Mouse (Mus musculus) cortical plate, adult 2 months (tissue): Measurements from ENCODE around the gene Hspg2.

Experiments used
- CTCF ChIP-seq: fragments of 200-500 bp; IDR thresholded peaks from 2 replicates; pipeline ENCODE4 v1.5.1; 2011; ENCODE audit warnings: mild to moderate bottlenecking, control low read depth, low read length; ENCODE audit not compliant: insufficient read depth; ENCODE audit errors: extremely low read depth
- POLR2A ChIP-seq: fragments of 200-500 bp; IDR thresholded peaks from 2 replicates; pipeline ENCODE4 v1.6.1; 2011; ENCODE audit warnings: mild to moderate bottlenecking, low read length, control low read depth; ENCODE audit not compliant: insufficient read depth; ENCODE audit errors: extremely low read depth

DNA sequence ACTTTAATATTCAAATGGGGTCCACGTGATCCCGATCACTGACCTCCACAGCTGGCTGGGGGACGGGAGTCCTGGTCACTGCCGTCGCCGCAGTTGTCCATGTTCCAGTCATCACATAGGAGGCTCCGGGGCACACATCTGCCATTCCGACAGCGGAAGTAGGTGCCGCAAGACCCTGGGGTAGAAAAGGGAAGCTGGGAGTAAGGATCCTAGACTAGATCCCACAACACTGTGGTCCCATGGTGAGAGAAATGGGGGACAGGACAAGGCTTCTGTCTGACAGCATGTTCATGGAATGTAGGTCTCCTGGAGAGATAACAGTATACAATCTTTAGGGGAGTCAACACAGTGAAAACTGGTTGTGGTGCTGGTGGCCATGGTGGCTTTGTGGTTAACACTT, 105.9 kb downstream of the Hspg2 start, which contains the start of gene Ldlrad2:
- TF ChIP-seq CTCF (no peak), POLR2A (no peak)
